Mouse (Mus musculus) embryonic facial prominence, embryonic 14.5 days (tissue): ENCODE measurements around the gene Mcat. TPM values are rescaled to one million over a fixed set of nuclear protein-coding genes. Genes with fewer than 3 reads are reported as not detected.

Experiments used
- ATAC-seq: fragments of 200-750 bp; cut with Nextera tagmentation; 2 replicates; pipeline ENCODE4 v1.8.0; 2017; ENCODE audit warnings: low read depth, moderate number of reproducible peaks, moderate TSS enrichment
- DNase-seq: peaks from one replicate; pipeline ENCODE4 v3.0.0-alpha.2; 2015; ENCODE audit warnings: low spot score
- H3K27ac ChIP-seq: fragments of 300-500 bp; sonication (generic); replicated peaks from 2 replicates; pipeline ENCODE4 v1.5.1; 2014; ENCODE audit warnings: low read depth, mild to moderate bottlenecking, low read length, moderate library complexity
- H3K27me3 ChIP-seq: fragments of 300-500 bp; sonication (generic); replicated peaks from 2 replicates; pipeline ENCODE4 v1.6.1; 2014; ENCODE audit warnings: low read length; ENCODE audit not compliant: control insufficient read depth, insufficient read depth
- H3K36me3 ChIP-seq: fragments of 300-500 bp; sonication (generic); 2 replicates; pipeline ENCODE4 v1.6.1; 2014; ENCODE audit warnings: low read length, mixed read lengths; ENCODE audit not compliant: control insufficient read depth, insufficient read depth
- H3K4me1 ChIP-seq: fragments of 300-500 bp; sonication (generic); 2 replicates; pipeline ENCODE4 v1.6.1; 2014; ENCODE audit warnings: antibody characterized with exemption, low read length; ENCODE audit not compliant: control insufficient read depth, insufficient read depth
- H3K4me2 ChIP-seq: fragments of 300-500 bp; sonication (generic); 2 replicates; pipeline ENCODE4 v1.6.1; 2014; ENCODE audit warnings: low read depth, mild to moderate bottlenecking, low read length, moderate library complexity, mixed read lengths
- H3K4me3 ChIP-seq: fragments of 300-500 bp; sonication (generic); 2 replicates; pipeline ENCODE4 v1.5.1; 2014; ENCODE audit warnings: low read depth, mild to moderate bottlenecking, low read length
- H3K9ac ChIP-seq: fragments of 300-500 bp; sonication (generic); 2 replicates; pipeline ENCODE4 v1.6.1; 2014; ENCODE audit warnings: low read depth, mild to moderate bottlenecking, low read length, moderate library complexity, mixed read lengths
- H3K9me3 ChIP-seq: fragments of 300-500 bp; sonication (generic); 2 replicates; pipeline ENCODE4 v1.6.1; 2016; ENCODE audit warnings: low read length; ENCODE audit not compliant: control insufficient read depth
- WGBS: fragments of 180-500 bp; shearing (Covaris S2); extraction: QIAGEN DNeasy Blood & Tissue Kit; methylation state at CpG from one replicate; pipeline ENCODE4 v1.1.7; 2014; 5-methylcytosine and 5-hydroxymethylcytosine counted together
- polyA plus RNA-seq: library from polyadenylated mRNA; unstranded; fragments of >200 nt; fragmentation: Nextera tagmentation; extraction: Ambion mirVana; gene quantifications from 2 replicates; pipeline ENCODE4 v1.2.1, GENCODE M21; 2014

Gene Mcat
- polyA plus RNA-seq, 1 experiment from 2014 or later = 34.9 TPM

- 39% methylated on average over 5 of the region's 5 CpGs for WGBS
- Histone ChIP-seq H3K36me3 (no peaks in the 10 kb centered on the region), H3K4me3 (no peak overlapping the region), H3K4me1 (peaks cover 11% of the 10 kb centered on the region; the same call in 1 of the 2 replicates), H3K9ac (no peak overlapping the region), H3K9me3 (no peaks in the 10 kb centered on the region), H3K4me2 (no peak overlapping the region), H3K27me3 (no peaks in the 10 kb centered on the region), H3K27ac (no peak overlapping the region)
- DNase-seq = no peak
- ATAC-seq = no peak
Observed at GRCm38 (mm10) chr15:83560941-83561477, 2.6 kb downstream of the Mcat start.

GRCm38 (mm10) chr15:83555161-83555974, 8.2 kb downstream of the Mcat start:
- Histone ChIP-seq H3K4me1 (peaks cover 6% of the 10 kb centered on the region; the same call in 1 of the 2 replicates), H3K27ac (peak overlapping the region; percentile 95)
- peak; percentile 94 for ATAC-seq

GRCm38 (mm10) chr15:83553831-83554230, 9.8 kb downstream of the Mcat start:
- Histone ChIP-seq H3K4me3 (no peak overlapping the region), H3K4me2 (no peak overlapping the region), H3K9me3 (no peaks in the 10 kb centered on the region), H3K36me3 (peaks cover 22% of the 10 kb centered on the region), H3K9ac (no peak overlapping the region), H3K27me3 (no peaks in the 10 kb centered on the region), H3K4me1 (peaks cover 6% of the 10 kb centered on the region; the same call in 1 of the 2 replicates), H3K27ac (no peak overlapping the region)
- ATAC-seq (no peak), DNase-seq (no peak)

More at GRCm38 (mm10) chr15:83555161-83555974, 8.2 kb downstream of the Mcat start:
- H3K4me2 ChIP-seq = peak overlapping the region; percentile 80
- WGBS = under 1% methylated on average over 49 of the region's 74 CpGs
- H3K4me3 ChIP-seq = peak overlapping the region; percentile 86
- no peaks in the 10 kb centered on the region for H3K9me3 ChIP-seq
- H3K9ac ChIP-seq = peak overlapping the region; percentile 96
- H3K36me3 ChIP-seq = peaks cover 7% of the 10 kb centered on the region; the same call in 1 of the 2 replicates
- H3K27me3 ChIP-seq = no peaks in the 10 kb centered on the region
- DNase-seq = peak; percentile 95

- Histone ChIP-seq H3K4me3 (no peak overlapping the region), H3K27ac (no peak overlapping the region), H3K9me3 (no peaks in the 10 kb centered on the region), H3K36me3 (peaks cover 58% of the 10 kb centered on the region), H3K4me2 (no peak overlapping the region), H3K27me3 (no peaks in the 10 kb centered on the region), H3K4me1 (peaks cover 6% of the 10 kb centered on the region; the same call in 1 of the 2 replicates), H3K9ac (no peak overlapping the region)
- 78% methylated on average over 2 of the region's 2 CpGs for WGBS
- DNase-seq (no peak), ATAC-seq (no peak)
Observed at GRCm38 (mm10) chr15:83550137-83550536, 13.4 kb downstream of the Mcat start.

GRCm38 (mm10) chr15:83547144-83547543, 16.4 kb downstream of the Mcat start:
- no peak overlapping the region for H3K9ac ChIP-seq
- H3K27me3 ChIP-seq = no peaks in the 10 kb centered on the region
- no peak for ATAC-seq
- H3K36me3 ChIP-seq = peaks cover 58% of the 10 kb centered on the region
- 88% methylated on average over 8 of the region's 8 CpGs for WGBS
- H3K27ac ChIP-seq = no peak overlapping the region
- DNase-seq = no peak
- no peaks in the 10 kb centered on the region for H3K9me3 ChIP-seq
- no peak overlapping the region for H3K4me2 ChIP-seq
- H3K4me1 ChIP-seq = no peaks in the 10 kb centered on the region
- no peak overlapping the region for H3K4me3 ChIP-seq

GRCm38 (mm10) chr15:83546029-83546428, 17.6 kb downstream of the Mcat start:
- Histone ChIP-seq H3K4me3 (no peak overlapping the region), H3K4me2 (no peak overlapping the region), H3K27me3 (no peaks in the 10 kb centered on the region), H3K36me3 (peaks cover 58% of the 10 kb centered on the region), H3K4me1 (no peaks in the 10 kb centered on the region), H3K9ac (no peak overlapping the region), H3K27ac (no peak overlapping the region), H3K9me3 (no peaks in the 10 kb centered on the region)
- ATAC-seq (no peak), DNase-seq (no peak)
- 91% methylated on average over 6 of the region's 7 CpGs for WGBS

- Histone ChIP-seq H3K36me3 (peaks cover 16% of the 10 kb centered on the region), H3K9ac (no peak overlapping the region), H3K4me2 (no peak overlapping the region), H3K4me1 (no peaks in the 10 kb centered on the region), H3K27ac (no peak overlapping the region), H3K27me3 (no peaks in the 10 kb centered on the region), H3K9me3 (no peaks in the 10 kb centered on the region), H3K4me3 (no peak overlapping the region)
- no peak for ATAC-seq
- WGBS = 72% methylated on average over 9 of the region's 9 CpGs
- DNase-seq = no peak
Observed at GRCm38 (mm10) chr15:83541647-83542287, 21.8 kb downstream of the Mcat start.

- Histone ChIP-seq H3K9ac (no peak overlapping the region), H3K9me3 (no peaks in the 10 kb centered on the region), H3K4me3 (no peak overlapping the region), H3K27ac (no peak overlapping the region), H3K27me3 (no peaks in the 10 kb centered on the region), H3K4me2 (no peak overlapping the region), H3K4me1 (no peaks in the 10 kb centered on the region), H3K36me3 (no peaks in the 10 kb centered on the region)
- ATAC-seq (no peak), DNase-seq (no peak)
- WGBS = 52% methylated on average over 4 of the region's 4 CpGs
Observed at GRCm38 (mm10) chr15:83539905-83540304, 23.7 kb downstream of the Mcat start.
